Mouse (Mus musculus) heart, adult 2 months (tissue): ENCODE measurements at regions not wholly inside any gene's neighbourhood (a gene's known extent, or its start where the extent isn't known, plus 50 kb on each side); places are given as distances from the start of the nearest gene placed in this dataset.

Experiments used
- CTCF ChIP-seq: fragments of 200-600 bp; IDR thresholded peaks from 2 replicates; pipeline ENCODE4 v1.8.1; 2022; ENCODE audit warnings: antibody characterized with exemption, mild to moderate bottlenecking, moderate library complexity
- POLR2A ChIP-seq: fragments of 200-500 bp; IDR thresholded peaks from 2 replicates; pipeline ENCODE4 v1.6.1; 2011; ENCODE audit warnings: mild to moderate bottlenecking, low read depth, low read length, control low read depth; ENCODE audit not compliant: insufficient read depth

- TF ChIP-seq CTCF (peak; percentile 38), POLR2A (no peak)
These were observed 58.8 kb upstream of the Kcna4 start for GRCm38 (mm10) chr2:107231680-107232079.
